Mouse (Mus musculus) cerebellum, adult 8-10 months (tissue): ENCODE measurements at regions not wholly inside any gene's neighbourhood (a gene's known extent, or its start where the extent isn't known, plus 50 kb on each side); places are given as distances from the start of the nearest gene placed in this dataset.

Experiments used
- DNase-seq: peaks from one replicate; pipeline ENCODE4 v3.0.0; 2022

- no peak for DNase-seq
Measured at GRCm38 (mm10) chr5:101596996-101597395, 67.8 kb downstream of the Nkx6-1 start.

GRCm38 (mm10) chr5:101591236-101591635 is 73.6 kb downstream of the Nkx6-1 start:
- DNase-seq, result no peak

DNA sequence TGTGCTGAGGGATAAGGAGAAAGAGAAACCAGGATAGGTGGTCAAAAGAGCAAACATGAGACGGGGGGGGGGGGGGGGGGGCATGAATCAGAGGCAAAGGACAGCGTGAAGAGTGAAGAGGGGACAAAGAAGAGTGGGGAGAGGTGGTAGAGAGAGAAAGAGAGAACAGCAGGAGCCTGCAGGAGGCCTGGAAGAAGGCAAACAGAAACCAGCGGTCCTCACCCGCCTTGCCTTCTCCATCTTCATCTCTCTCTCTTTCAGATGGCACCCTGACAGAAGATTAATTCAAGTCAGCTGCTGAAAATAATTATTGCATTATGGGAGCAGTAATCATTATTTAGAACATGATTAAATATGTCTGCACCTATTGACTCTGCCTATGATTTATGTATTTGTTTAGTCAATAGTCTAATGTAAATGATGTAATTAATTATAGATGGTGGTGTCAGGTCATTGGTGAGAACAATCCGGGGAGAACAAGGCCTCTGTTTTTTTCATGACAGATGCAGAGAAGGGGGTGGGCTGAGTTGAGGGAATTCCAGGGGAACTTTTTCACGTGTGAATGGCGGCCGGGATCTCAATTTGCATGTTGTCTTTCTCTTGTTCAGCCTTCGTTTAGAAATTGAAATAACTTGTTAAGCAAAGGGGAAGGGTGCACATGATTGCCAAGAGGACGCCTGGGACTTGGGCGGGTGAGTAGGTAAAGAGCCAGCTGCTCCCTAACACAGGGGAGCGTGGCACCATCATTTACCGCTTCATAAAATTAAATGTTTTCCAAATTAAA is 74.3 kb downstream of the Nkx6-1 start:
- DNase-seq, result no peak

DNA sequence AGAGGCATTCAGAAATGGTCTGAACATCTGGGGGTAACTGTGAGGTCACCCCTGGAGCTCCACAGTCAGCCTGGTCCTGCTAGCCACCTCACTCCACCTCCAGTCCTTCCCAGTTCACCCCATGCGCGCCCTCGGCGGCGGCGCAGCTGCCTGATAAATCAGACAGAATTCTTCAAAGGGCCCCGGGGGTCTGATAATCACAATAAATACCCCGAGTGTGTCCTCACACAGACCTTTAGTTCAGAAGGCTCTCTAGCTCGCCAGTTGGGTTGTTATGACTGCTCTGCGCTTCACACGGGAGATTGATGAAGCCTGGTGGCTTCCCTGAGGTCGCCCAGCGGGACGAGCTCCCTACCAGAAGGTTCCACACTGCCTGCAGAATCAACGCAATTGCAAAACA is 91.8 kb downstream of the Nkx6-1 start:
- DNase-seq, result no peak

DNA sequence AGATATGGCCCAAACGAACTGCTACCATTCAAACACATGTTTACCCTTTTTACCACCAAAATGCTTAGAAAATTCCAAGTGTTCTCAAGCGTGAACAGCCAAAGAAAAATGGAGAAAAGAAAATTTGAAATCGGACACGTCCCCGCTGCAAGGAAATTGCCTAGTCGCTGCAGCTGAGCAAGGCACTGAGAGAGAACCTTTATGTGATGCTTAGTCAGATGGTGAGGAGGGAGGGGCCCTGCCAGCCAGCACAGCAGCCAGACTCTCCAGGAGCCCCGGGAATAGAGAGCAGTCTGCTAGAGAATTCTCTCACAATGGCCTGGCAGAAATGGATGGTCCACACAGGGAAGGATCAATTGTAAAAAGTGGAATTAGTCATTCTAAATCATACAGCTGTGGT is 99.0 kb downstream of the Nkx6-1 start:
- no peak for DNase-seq

DNA sequence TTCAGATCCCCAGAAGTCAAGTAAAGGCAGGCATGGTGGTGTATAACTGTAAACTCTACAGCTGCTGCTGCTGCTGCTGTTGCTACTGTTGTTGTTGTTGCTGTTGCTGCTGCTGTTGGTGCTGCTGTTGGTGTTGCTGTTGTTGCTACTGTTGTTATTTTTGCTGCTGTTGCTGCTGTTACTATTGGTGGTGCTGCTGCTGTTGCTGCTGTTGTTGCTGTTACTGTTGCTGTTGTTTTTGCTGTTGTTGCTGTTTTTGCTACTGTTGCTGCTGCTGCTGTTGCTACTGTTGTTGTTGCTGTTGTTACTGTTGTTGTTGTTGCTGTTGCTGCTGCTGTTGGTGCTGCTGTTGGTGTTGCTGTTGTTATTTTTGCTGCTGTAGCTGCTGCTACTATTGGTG is 104.4 kb downstream of the Nkx6-1 start:
- DNase-seq, result no peak

DNA sequence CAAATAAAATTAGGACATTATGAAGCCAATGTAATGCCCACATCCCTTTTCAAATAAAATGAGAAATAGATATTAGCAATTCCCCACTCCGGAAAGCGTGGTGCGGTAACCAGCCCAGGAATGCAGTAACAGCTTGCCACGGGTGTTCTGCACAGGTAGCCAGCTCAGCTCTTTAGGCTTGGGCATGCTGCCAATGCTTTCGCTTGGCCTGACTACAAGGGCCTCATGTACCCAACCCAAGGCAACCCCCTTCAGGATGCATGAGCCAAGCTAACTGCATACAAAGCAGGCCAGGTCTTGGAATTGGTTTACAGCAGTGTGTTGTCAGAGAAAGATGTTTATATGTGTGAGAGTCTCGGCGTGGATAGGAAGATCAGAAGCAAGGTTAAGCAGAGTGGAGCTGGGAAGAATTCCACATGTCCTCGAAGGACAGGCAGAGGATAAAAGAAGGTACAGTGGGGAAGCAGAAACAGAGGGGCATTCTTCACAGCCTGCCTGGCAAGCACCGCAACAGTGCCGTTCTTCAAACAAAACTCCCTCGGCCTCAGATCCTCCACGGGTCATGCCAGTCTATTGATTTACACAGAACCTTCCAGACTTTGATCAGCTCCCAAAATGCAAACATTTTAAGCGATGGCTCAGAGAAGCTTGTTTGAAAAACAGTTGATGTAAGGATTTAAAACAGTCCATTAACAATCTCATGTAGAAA is 106.4 kb downstream of the Nkx6-1 start:
- peak; percentile 25 for DNase-seq

- DNase-seq, result no peak
Measured at GRCm38 (mm10) chr5:101557156-101557555, 107.6 kb downstream of the Nkx6-1 start.

DNA sequence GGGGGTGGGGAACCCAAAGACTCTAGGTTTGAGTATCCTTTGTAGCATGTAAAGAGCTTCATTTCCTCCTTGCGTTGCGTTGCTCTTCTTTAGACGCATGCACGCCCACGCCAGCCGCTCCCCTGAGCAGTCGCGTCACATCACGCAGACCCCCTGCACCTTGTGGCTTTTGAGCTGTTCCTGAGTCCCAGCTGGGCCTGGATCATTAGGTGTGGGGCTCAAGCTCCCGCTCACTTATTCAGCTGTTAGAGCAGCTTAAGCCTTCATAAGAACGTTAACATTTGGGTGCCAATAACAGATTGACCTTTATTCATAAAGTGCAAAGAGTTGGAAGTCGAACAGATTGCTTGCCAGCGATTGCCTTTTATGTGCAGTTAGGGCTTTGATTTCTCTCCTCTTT is 121.5 kb downstream of the Nkx6-1 start:
- no peak for DNase-seq

DNA sequence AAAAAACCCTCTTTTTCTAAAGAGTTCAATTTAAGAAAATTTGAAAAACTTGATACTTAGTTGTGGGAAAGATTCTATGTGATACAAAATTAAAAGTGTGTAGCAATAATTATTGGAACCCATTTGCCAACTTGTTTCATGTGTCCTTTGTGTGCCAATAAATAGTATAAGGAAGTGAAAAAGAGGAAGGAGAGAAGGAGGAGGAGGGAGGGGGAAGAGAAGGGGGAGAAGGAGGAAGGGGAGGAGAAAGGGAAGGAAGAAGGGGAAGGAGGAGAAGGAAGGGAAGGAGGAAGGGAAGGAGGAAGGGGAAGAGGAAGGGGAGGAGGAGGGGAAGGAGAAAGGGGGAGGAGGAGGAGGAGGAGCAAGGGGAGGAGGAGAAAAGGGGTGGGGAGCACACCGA is 125.0 kb downstream of the Nkx6-1 start:
- no peak for DNase-seq

GRCm38 (mm10) chr5:101539254-101539549 is 125.6 kb downstream of the Nkx6-1 start:
- DNase-seq, result no peak

- DNase-seq, result no peak
Measured at GRCm38 (mm10) chr5:101538410-101539253, 126.2 kb downstream of the Nkx6-1 start.

DNA sequence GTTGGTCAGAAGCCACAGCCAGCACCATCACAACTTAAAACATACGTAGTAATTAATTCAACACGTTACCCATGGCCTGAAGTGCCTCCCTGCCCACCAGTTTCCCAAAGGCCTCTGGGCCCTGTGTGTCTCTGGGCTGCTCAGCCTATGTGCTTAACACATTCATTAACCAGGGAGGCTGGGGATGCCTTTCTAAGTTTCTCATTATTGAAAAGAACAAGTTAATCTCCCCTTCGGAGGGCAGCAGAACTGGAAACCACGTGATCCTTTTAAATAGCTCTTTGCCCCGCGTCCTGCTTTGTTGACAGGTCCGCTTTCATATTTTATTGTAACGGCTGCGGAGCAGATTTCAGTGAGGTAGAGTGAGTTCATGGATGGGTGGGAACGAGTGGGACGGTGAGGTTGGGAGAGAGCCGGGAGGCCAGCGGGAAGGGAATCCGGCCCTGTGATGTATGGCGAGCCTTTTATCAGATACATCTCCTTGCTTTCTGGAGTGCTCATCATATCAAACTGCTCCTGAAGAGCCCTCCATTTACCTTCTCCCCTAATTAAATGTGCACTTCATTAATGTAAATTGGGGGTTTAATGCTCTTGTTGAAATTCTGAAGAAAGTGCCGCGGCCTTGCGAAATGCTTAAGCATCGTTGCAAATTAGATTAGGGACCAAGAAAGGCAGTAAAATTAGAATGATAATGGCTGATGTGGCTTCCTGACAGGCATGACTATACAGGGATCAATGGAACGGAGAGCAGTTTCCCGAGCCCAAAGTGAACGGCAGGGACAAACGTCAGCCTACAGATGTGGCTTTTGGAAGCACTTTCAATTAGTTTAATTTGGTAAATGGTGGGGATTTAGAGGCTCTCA is 127.0 kb downstream of the Nkx6-1 start:
- DNase-seq, result no peak

DNA sequence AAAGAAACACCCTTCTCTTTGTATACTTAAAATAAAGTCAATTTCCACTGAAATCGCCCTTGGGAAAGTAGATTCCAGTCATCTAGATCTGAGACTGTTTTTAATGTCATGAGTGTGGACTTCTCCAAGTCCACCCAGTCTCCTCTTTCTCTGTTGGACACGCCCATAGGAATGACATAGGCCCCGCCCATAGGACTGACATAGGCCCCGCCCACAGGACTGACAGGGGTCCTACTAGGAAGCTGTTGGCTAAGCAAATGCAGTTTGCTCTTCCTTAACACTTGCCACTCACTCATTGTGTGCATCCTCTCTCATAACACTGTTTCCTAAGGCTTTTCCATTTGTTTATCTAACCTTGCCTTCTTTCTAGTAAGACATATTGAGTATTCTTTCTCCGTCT is 129.3 kb downstream of the Nkx6-1 start:
- DNase-seq, result no peak

GRCm38 (mm10) chr5:101525346-101525745 is 139.4 kb downstream of the Nkx6-1 start:
- no peak for DNase-seq

DNA sequence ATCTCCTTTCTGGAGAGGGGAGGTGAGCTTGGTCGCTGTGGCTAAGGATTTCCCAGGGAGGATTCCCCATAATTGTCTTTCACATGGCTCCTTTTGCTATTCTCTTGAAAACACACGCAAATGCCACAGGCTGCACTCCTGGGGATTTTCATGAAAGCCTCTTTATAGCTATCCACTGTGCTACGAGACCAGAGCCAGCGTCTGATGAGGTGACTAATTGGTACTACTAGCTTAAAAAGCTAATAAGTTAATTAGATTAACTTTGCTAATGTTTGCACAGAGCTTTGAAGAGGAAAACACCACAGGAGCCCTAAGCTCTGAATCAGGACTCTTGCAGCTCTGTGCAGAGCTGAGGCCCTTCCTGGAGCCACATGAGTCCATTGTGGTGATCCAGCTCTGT is 140.1 kb downstream of the Nkx6-1 start:
- DNase-seq, result no peak

- DNase-seq, result no peak
Measured at GRCm38 (mm10) chr5:101523902-101524301, 140.9 kb downstream of the Nkx6-1 start.

GRCm38 (mm10) chr5:101523490-101523889 is 141.3 kb downstream of the Nkx6-1 start:
- DNase-seq, result no peak

GRCm38 (mm10) chr5:101520935-101521655 is 143.7 kb downstream of the Nkx6-1 start:
- no peak for DNase-seq

- DNase-seq, result no peak
Measured at GRCm38 (mm10) chr5:101518791-101519547, 145.8 kb downstream of the Nkx6-1 start.

- DNase-seq, result no peak
Measured at GRCm38 (mm10) chr5:101497698-101498048, 167.1 kb downstream of the Nkx6-1 start.
